Mouse (Mus musculus) testis, adult 2 months (tissue): Measurements from ENCODE around the gene Acsl6.

Experiments used
- CTCF ChIP-seq: fragments of 200-500 bp; IDR thresholded peaks from 2 replicates; pipeline ENCODE4 v1.5.1; 2012; ENCODE audit warnings: low read depth, mild to moderate bottlenecking, inconsistent platforms, low read length, moderate library complexity; ENCODE audit not compliant: control insufficient read depth, insufficient read depth, insufficient replicate concordance
- POLR2A ChIP-seq: fragments of 200-500 bp; IDR thresholded peaks from 2 replicates; pipeline ENCODE4 v1.6.1; 2012; ENCODE audit warnings: low read depth, mild to moderate bottlenecking, inconsistent platforms, low read length, moderate library complexity; ENCODE audit not compliant: control insufficient read depth

DNA sequence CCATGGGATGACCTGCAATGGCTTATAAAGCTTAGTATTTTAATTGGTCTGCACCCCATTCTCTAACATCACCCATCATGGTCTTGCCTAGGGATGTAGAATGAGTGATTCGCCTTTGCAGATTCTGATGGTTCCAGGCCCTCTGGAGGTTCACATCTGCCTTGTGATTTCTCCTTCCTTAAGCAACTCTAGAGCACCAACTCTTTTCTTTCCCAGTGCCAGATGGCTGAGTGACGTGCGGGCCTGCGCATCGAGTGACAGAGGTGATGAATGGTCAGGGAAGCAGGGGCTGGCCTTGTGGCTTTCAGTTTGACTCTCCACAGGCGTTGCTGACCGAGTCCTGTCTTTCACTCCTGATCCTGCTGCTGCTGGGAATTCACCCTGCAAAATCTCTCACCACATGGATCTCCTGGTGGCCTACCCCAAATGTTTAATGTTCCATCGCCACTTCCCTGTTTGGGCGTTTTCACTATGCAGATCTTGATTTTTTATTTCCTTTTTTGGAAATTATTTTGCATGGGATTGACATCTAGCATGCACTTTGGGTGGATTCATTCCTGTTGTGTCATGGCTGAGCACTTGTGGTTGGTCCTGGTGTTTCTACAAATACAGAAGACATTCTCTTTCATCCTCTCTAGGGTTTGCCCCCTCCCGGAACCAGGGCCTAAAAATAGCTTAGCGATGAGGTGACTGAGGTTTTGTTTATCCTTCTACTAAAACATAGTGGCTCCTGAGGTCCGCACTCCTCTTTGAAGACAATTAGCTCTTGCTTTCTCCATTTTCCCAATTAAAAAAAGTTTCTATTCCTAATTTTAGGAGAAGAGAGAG lies 9.4 kb upstream of the Acsl6 start:
- TF ChIP-seq CTCF, result no peak
- no peak for TF ChIP-seq POLR2A
